Mouse (Mus musculus): Measurements from ENCODE around the gene Fbxo48.

GRCm38 (mm10) chr11:16917512-16917911 is 33.7 kb upstream of the Fbxo48 start:
- TF ChIP-seq CTCF (conservative IDR thresholded peaks at IDR 0.05 in 1 of 2, IDR thresholded peaks at IDR 0.05 in 1 of 2; ENCODE audit: low read depth in 2 of 2, low read length in 2 of 2) (no peak), TCF12 (IDR thresholded peaks at IDR 0.05; ENCODE audit: low read depth, low read length) (no peak), MAZ (IDR thresholded peaks at IDR 0.05; ENCODE audit: low read depth, low read length) (no peak), EP300 (IDR thresholded peaks at IDR 0.05; ENCODE audit: low read length) (no peak), POLR2AphosphoS2 (IDR thresholded peaks at IDR 0.05; ENCODE audit: low read depth, low read length) (no peak), POLR2A (IDR thresholded peaks at IDR 0.05; ENCODE audit: low read depth, low read length) (no peak), RCOR1 (conservative IDR thresholded peaks at IDR 0.05; ENCODE audit: low read depth, low read length) (no peak), MAFK (IDR thresholded peaks at IDR 0.05; ENCODE audit: insufficient replicate concordance, low read length) (no peak)
